Mouse (Mus musculus): ENCODE data around the gene Ddx50. TPM values are rescaled to one million over a fixed set of nuclear protein-coding genes. Genes with fewer than 3 reads are reported as not detected.

Ddx50 gene
- polyA plus RNA-seq, 1 experiment: 66.6 TPM

- TF ChIP-seq POLR2A (IDR thresholded peaks at IDR 0.05; ENCODE audit: borderline replicate concordance, extremely low read depth, insufficient read depth, insufficient read length, poor library complexity, severe bottlenecking): no peak
- no peak for TF ChIP-seq CTCF (IDR thresholded peaks at IDR 0.05; ENCODE audit: borderline replicate concordance, extremely low read depth, insufficient read depth, insufficient read length)
- DNase-seq (ENCODE audit: low read depth): no peak
These were observed 76.0 kb downstream of the Ddx50 start for GRCm38 (mm10) chr10:62575001-62575400.

- DNase-seq (ENCODE audit: low read depth): no peak
- TF ChIP-seq POLR2A (IDR thresholded peaks at IDR 0.05; ENCODE audit: borderline replicate concordance, extremely low read depth, insufficient read depth, insufficient read length, poor library complexity, severe bottlenecking): no peak
- no peak for TF ChIP-seq CTCF (IDR thresholded peaks at IDR 0.05; ENCODE audit: borderline replicate concordance, extremely low read depth, insufficient read depth, insufficient read length)
These were observed 80.7 kb downstream of the Ddx50 start for GRCm38 (mm10) chr10:62570126-62570871.

GRCm38 (mm10) chr10:62568861-62569260, 82.2 kb downstream of the Ddx50 start:
- DNase-seq (ENCODE audit: low read depth): no peak
- TF ChIP-seq POLR2A (IDR thresholded peaks at IDR 0.05; ENCODE audit: borderline replicate concordance, extremely low read depth, insufficient read depth, insufficient read length, poor library complexity, severe bottlenecking): no peak
- no peak for TF ChIP-seq CTCF (IDR thresholded peaks at IDR 0.05; ENCODE audit: borderline replicate concordance, extremely low read depth, insufficient read depth, insufficient read length)

Other genes starting within 250 kb of the Ddx50 start
- gene Hkdc1, start 228.7 kb downstream of the Ddx50 start, polyA plus RNA-seq (2012; rRNA removed): 0.39 and 0.52 TPM in 2 replicates
- 0.95 and 0.97 TPM in 2 replicates for gene 4930507D05Rik, start 201.7 kb downstream of the Ddx50 start, polyA plus RNA-seq (2012; rRNA removed)
- 28.3 and 29.9 TPM in 2 replicates for gene Supv3l1, start 201.5 kb downstream of the Ddx50 start, polyA plus RNA-seq (2012; rRNA removed)
- gene Vps26a, start 164.4 kb downstream of the Ddx50 start, polyA plus RNA-seq (2012; rRNA removed): 24.6 and 28.0 TPM in 2 replicates
- 3.1 and 3.6 TPM in 2 replicates for gene Srgn, start 123.8 kb downstream of the Ddx50 start, polyA plus RNA-seq (2012; rRNA removed)
- 54.2 and 71.8 TPM in 2 replicates for gene Kif1bp, start 72.8 kb downstream of the Ddx50 start, polyA plus RNA-seq (2012; rRNA removed)
- 39.6 and 42.1 TPM in 2 replicates for gene Ddx21, start 48.9 kb downstream of the Ddx50 start, polyA plus RNA-seq (2012; rRNA removed)
- 1.8 and 4.1 TPM in 2 replicates for gene Stox1, start 74.9 kb upstream of the Ddx50 start, polyA plus RNA-seq (2012; rRNA removed)
- 87.2 and 95.7 TPM in 2 replicates for gene Ccar1, start 141.1 kb upstream of the Ddx50 start, polyA plus RNA-seq (2012; rRNA removed)